Mouse (Mus musculus) cerebellum, postnatal 14 days (tissue): ENCODE measurements around the gene Vmn1r239-ps.
"Not testable (repeated sequence)": the region's sequence is repeated elsewhere in the genome, so short reads cannot be mapped to it uniquely, and the experiment has no call there.

ENCODE experiments used
- DNase-seq, 2 experiments: peaks; one replicate each; pipeline ENCODE4 v3.0.0; 2021; ENCODE audit warnings: mixed read lengths in 2 of 2

Vmn1r239-ps gene

DNA sequence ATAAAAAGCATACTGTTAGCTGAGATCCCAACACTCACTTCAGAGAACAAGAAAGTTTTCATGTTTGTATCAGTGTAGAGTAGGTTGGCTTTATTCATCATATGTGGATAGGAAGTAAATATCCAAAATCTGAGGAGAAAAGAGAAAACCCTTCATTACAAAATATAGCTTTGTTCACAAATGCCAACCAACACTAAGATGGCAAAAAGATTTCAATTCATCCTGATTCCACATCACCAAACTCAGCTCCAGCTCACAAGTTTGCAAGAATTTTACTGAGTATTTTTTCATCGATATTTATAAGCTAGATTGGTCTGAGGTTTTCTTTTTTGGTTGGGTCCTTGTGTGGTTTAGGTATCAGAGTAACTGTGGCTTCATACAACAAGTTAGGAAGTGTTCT lies at the start of gene Vmn1r239-ps:
TSS of gene Vmn1r239-ps (minus strand) at position 101 of the 400 bp plus-strand sequence.
- DNase-seq: not testable (repeated sequence)

DNA sequence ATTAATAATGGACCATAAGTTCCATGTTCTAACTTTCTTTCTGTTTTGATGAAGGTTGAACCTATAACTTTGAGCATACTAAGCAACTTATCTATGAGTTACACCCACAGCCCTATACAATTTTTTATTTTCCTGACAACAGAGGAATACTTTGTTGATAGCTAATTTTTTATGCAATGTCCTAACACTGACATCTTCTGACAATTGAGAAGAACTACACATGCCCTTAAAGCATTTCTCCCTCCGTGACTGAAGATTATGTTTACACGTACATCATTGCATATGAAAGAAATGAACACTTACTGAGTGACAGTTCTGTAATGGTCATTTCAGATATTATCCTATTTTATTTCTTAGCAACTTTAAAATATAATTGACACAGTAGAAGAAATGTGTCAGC lies 36.0 kb upstream of the Vmn1r239-ps start:
- no peak for DNase-seq

DNA sequence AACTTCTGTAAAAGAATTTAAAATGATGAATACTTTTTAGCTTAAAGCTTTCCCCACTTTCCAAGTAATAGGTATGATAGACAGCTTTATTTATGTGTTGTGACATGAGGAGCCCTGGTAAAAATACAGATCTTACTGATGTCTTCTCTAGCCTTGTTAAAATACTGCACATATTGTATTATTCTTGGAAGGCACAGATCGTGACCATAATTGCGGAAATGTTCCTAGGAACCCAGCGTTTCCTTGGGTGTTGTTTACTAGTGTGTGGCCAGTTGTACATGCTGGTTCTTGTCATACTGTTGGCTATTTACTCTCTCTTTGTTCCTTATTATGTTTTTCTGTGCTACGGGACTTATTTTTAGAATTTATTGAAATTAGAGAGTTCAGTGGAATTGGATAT lies 10.1 kb downstream of the Vmn1r239-ps start:
- DNase-seq: no peak

DNA sequence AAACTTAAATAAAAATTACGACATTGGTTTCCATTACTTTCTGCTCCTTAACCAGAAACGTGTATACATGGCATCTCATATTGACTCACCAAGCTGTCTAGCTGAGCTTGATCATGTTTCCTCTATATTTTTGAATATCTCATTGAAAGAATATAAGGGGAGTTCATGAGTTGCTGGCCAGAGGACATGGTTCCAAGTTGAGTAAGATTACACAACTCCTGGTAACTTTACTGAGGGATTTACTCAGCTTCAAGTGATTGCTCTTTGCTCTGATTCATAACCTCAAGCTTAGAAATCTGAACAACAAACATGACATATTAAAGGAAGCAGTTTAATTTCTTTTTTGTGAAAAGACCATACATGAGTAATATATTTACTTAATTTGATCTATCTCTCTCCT lies 18.1 kb downstream of the Vmn1r239-ps start:
- no peak for DNase-seq

DNA sequence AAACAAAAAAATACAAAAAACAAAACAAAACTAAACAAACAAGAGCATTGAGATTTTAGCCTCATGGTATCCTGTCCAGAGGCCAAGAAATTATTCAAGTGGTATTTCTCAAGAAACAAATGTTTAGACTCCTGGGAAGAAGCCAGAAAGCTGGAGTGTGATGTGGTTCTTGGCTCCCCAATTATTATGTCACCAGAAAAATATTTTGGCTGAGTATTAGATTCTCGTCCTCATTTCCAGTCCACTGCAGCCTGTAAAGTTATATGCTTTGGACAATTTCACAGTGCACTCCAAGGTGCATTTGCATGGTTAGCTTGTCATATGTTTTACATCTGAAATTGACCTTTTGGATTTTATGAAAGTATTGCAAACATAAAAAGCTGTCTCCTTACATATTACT lies 23.8 kb downstream of the Vmn1r239-ps start:
- no peak for DNase-seq

DNA sequence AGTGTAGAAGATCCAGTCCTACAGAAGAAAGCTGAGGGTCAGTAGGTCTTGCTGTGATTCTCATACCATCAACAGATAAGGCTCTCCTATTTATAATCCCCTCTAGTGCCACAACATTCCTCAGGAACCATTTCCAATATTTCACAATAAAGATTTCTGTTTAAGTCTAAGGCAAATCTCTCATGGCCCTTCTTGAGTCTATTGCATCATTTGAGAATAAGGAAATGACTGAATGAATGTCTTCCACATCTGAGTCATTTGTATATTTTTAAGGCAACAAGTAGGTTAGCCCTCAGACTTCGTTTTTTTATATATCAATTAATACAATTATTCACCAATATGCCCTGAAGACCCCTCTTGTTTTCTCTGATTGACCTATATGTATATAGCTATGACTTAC lies 24.4 kb downstream of the Vmn1r239-ps start, which contains the start of gene Il13ra2:
TSS of gene Il13ra2 (minus strand) at position 64 of the 400 bp plus-strand sequence.
- no peak for DNase-seq
